Mouse (Mus musculus) megakaryocyte, embryonic 14.5 days (primary cell): ENCODE data around the gene Stra6.

Source experiments
- FLI1 ChIP-seq: IDR thresholded peaks from 2 replicates; pipeline ENCODE4 v1.6.1; 2012; ENCODE audit warnings: low read length, inconsistent platforms, mixed read lengths
- GATA1 ChIP-seq: IDR thresholded peaks from 3 replicates; pipeline ENCODE4 v1.6.1; 2012; ENCODE audit warnings: mixed read lengths, low read length, inconsistent platforms, borderline replicate concordance

DNA sequence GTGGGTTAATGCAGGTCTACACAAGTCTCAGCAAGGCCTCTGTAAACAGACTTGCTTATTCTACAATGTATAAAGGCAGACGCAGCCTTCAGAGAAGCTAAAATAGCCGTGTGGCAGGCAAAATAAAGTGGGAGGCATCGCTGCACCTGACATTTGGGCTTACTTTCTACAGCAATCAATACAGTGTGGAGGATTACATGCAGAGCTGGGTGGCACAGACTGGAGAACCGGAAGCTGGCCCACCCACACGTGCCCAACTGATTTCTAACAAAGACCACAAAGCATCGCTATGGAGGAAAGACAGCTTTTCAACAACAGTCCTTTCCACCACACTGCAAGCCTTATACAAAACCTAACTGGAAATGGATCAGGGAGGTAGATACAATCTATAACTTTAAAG lies 120.9 kb downstream of the Stra6 start:
- TF ChIP-seq GATA1, result no peak
- no peak for TF ChIP-seq FLI1
